Mouse (Mus musculus) ES-E14 (cell line): Measurements from ENCODE around the gene Arhgef10l.

Experiments
- CHD2 ChIP-seq: IDR thresholded peaks from 2 replicates; pipeline ENCODE4 v1.6.1; 2014; ENCODE audit warnings: mild to moderate bottlenecking, low read depth, low read length, inconsistent platforms
- MAFK ChIP-seq: IDR thresholded peaks from 2 replicates; pipeline ENCODE4 v1.6.1; 2014; ENCODE audit warnings: mild to moderate bottlenecking, low read depth, low read length, inconsistent platforms; ENCODE audit not compliant: insufficient read depth
- ZNF384 ChIP-seq: IDR thresholded peaks from 2 replicates; pipeline ENCODE4 v1.6.1; 2012; ENCODE audit warnings: low read depth, low read length, inconsistent platforms

DNA sequence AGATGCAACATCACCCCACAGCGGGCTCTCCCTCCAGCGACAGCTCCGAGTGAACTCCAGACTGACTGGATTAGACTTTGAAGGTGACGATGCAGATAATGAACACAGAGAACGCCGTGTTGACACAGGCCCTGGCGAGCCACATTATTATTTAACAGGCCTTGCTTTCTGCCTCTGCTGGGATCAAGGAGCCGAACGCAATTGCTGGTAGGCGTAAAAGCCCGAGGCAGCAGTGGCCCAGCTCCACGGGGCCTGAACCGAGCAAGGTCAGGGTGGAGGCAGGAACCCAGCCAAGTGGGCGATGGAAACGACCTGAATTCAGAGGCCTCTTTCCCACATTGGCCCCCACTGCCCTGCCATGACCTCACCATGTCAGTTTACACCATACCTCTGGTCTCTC lies 133.5 kb downstream of the Arhgef10l start:
- TF ChIP-seq MAFK = no peak
- TF ChIP-seq CHD2 = no peak
- TF ChIP-seq ZNF384 = no peak
